Comparison of ENCODE assay signal across 9 mouse cellular contexts in genomic region chr2:156762499-156762898, GRCm38 (mm10). TPM values are rescaled to one million over a fixed set of nuclear protein-coding genes. Genes with fewer than 3 reads are reported as not detected.
A peak's percentile ranks its signal among the peaks of the same experiment; 100 is the strongest.
DNase-seq lines count a peak whose midpoint lies in the region.
"Had no signal": no experiment of that assay in that cellular context is flagged by ENCODE, and none has a peak within 500 bp of the region (broad histone marks: within the 10 kb centered on the region; RNA-seq: fewer than 3 reads in every experiment).

No protein-coding gene starts in this region.

- DNase-seq in cerebellum, postnatal 14 days: peak; percentile 43 to 44
- DNase-seq in cerebellum, postnatal 36 days: no peak
- peak; percentile 61 for DNase-seq in kidney, postnatal 10 days
- no peak for DNase-seq in kidney, adult 11 months
- peak; percentile 70 for DNase-seq in right cerebral cortex, adult 18-20 months
- no peak for DNase-seq in right cerebral cortex, adult 2 months (ENCODE audit: low spot score in 2 of 2)
- DNase-seq in spleen, postnatal 14 days (ENCODE audit: low spot score in 2 of 2): no peak
- no peak for DNase-seq in layer of hippocampus, adult 8-10 months (ENCODE audit: low spot score in 2 of 2)

RNA-seq across cellular contexts. Expression of gene Myl9, which starts 12.7 kb away (rescaled TPM):
- 10 to 100 TPM; 10.4 to 22.0 (median 16.4) TPM for total RNA-seq in layer of hippocampus, adult 8-10 months (2022)
- total RNA-seq: megakaryocyte, adult 5-6 weeks had no signal

Comparison
In these comparisons a context has a peak if more than half of its experiments do, and no peak if none do; other contexts are left out.
1. DNase-seq: peak in cerebellum, postnatal 14 days (2 of 2), kidney, postnatal 10 days (single experiment) and right cerebral cortex, adult 18-20 months (single experiment); none in cerebellum, postnatal 36 days (0 of 2), kidney, adult 11 months (single experiment), right cerebral cortex, adult 2 months (0 of 2), spleen, postnatal 14 days (0 of 2) and layer of hippocampus, adult 8-10 months (0 of 2).